Mouse (Mus musculus) ES-E14 (cell line): ENCODE measurements around the gene Egln1. TPM values are rescaled to one million over a fixed set of nuclear protein-coding genes. Genes with fewer than 3 reads are reported as not detected.

Experiments
- DNase-seq: peaks from one replicate; pipeline ENCODE4 v3.0.0-alpha.2; 2013; ENCODE audit warnings: low read depth, low spot score
- H3K27ac ChIP-seq: 2 replicates; pipeline ENCODE4 v1.5.1; 2012; ENCODE audit warnings: low read depth, mild to moderate bottlenecking, low read length, moderate library complexity, mixed read lengths; ENCODE audit not compliant: poor library complexity, insufficient read depth, severe bottlenecking
- H3K36me3 ChIP-seq: 2 replicates; pipeline ENCODE4 v1.6.1; 2012; ENCODE audit warnings: mild to moderate bottlenecking, low read length, moderate library complexity, mixed read lengths; ENCODE audit not compliant: control insufficient read depth, poor library complexity, insufficient read depth, severe bottlenecking
- H3K4me1 ChIP-seq, 2 experiments: fragments of 150-350 bp in 1 of 2; sonication (generic) in 1 of 2; 2 replicates each; pipeline ENCODE4 v1.6.1; 2012; ENCODE audit warnings: low read length in 2 of 2, mild to moderate bottlenecking in 1 of 2, mixed read lengths in 1 of 2; ENCODE audit not compliant: control insufficient read depth in 2 of 2, insufficient read depth in 2 of 2, poor library complexity in 1 of 2
- H3K4me3 ChIP-seq, 2 experiments: fragments of 150-350 bp in 1 of 2; sonication (generic) in 1 of 2; 2 replicates each; pipeline ENCODE4 v1.5.1; 2012; ENCODE audit warnings: low read length in 2 of 2, low read depth in 1 of 2, mild to moderate bottlenecking in 1 of 2, mixed read lengths in 1 of 2; ENCODE audit not compliant: insufficient read depth in 1 of 2, poor library complexity in 1 of 2, severe bottlenecking in 1 of 2
- H3K9ac ChIP-seq: 2 replicates; pipeline ENCODE4 v1.6.1; 2012; ENCODE audit warnings: low read depth, mild to moderate bottlenecking, low read length, mixed read lengths; ENCODE audit not compliant: poor library complexity, insufficient read depth, severe bottlenecking
- H3K9me3 ChIP-seq: fragments of 150-350 bp; sonication (generic); 2 replicates; pipeline ENCODE4 v1.6.1; 2012; ENCODE audit warnings: low read depth, mild to moderate bottlenecking, low read length; ENCODE audit not compliant: control insufficient read depth, insufficient read depth
- CHD2 ChIP-seq: IDR thresholded peaks from 2 replicates; pipeline ENCODE4 v1.6.1; 2014; ENCODE audit warnings: mild to moderate bottlenecking, low read depth, low read length, inconsistent platforms
- HCFC1 ChIP-seq: IDR thresholded peaks from 2 replicates; pipeline ENCODE4 v1.6.1; 2012; ENCODE audit warnings: low read length, inconsistent platforms, borderline replicate concordance; ENCODE audit not compliant: insufficient read depth
- MAFK ChIP-seq: IDR thresholded peaks from 2 replicates; pipeline ENCODE4 v1.6.1; 2014; ENCODE audit warnings: mild to moderate bottlenecking, low read depth, low read length, inconsistent platforms; ENCODE audit not compliant: insufficient read depth
- ZC3H11A ChIP-seq: IDR thresholded peaks from 2 replicates; pipeline ENCODE4 v1.6.1; 2012; ENCODE audit warnings: low read depth, mild to moderate bottlenecking, inconsistent platforms, low read length, borderline replicate concordance
- ZNF384 ChIP-seq: IDR thresholded peaks from 2 replicates; pipeline ENCODE4 v1.6.1; 2012; ENCODE audit warnings: low read depth, low read length, inconsistent platforms
- in situ Hi-C, 2 experiments: fragments of 600-800 bp; cut with MboI; formaldehyde crosslinking; loops; one replicate each; pipeline ENCODE4 v1.15.1; 2025; ENCODE audit warnings: low sequenced_read_pairs in 2 of 2, inconsistent platforms in 1 of 2; ENCODE audit not compliant: unreplicated experiment in 2 of 2
- total RNA-seq: library from RNA; depleted of rRNA; stranded (reverse); fragments of 300-350 nt; gene quantifications from 2 replicates; pipeline ENCODE4 v1.2.3, GENCODE M21; 2012

Egln1 gene
- total RNA-seq, 1 experiment, result 15.8 TPM

GRCm38 (mm10) chr8:124973221-124973620, 24.1 kb upstream of the Egln1 start:
- Histone ChIP-seq H3K36me3 (no peaks in the 10 kb centered on the region), H3K27ac (no peak overlapping the region; the same call in 1 of the 2 replicates), H3K9me3 (no peaks in the 10 kb centered on the region), H3K9ac (no peak overlapping the region), H3K4me1 (no peaks in the 10 kb centered on the region), H3K4me3 (no peak overlapping the region)
- no peak for TF ChIP-seq MAFK
- TF ChIP-seq ZNF384, result no peak
- no peak for TF ChIP-seq HCFC1
- no peak for TF ChIP-seq CHD2
- TF ChIP-seq ZC3H11A, result no peak
- in situ Hi-C loops, result no loop called here
- no peak for DNase-seq

GRCm38 (mm10) chr8:124970312-124970933, 21.3 kb upstream of the Egln1 start:
- no peak for TF ChIP-seq ZC3H11A
- H3K4me3 ChIP-seq, result no peak overlapping the region

GRCm38 (mm10) chr8:124964966-124965365, 15.8 kb upstream of the Egln1 start:
- Histone ChIP-seq H3K9me3 (no peaks in the 10 kb centered on the region), H3K36me3 (no peaks in the 10 kb centered on the region), H3K4me3 (no peak overlapping the region), H3K27ac (no peak overlapping the region), H3K4me1 (no peaks in the 10 kb centered on the region), H3K9ac (no peak overlapping the region)
- no peak for DNase-seq
- in situ Hi-C loops, result no loop called here
- TF ChIP-seq ZNF384, result no peak
- TF ChIP-seq MAFK, result no peak
- no peak for TF ChIP-seq HCFC1
- no peak for TF ChIP-seq ZC3H11A
- no peak for TF ChIP-seq CHD2

More at GRCm38 (mm10) chr8:124970312-124970933, 21.3 kb upstream of the Egln1 start:
- H3K9me3 ChIP-seq, result no peaks in the 10 kb centered on the region
- no peaks in the 10 kb centered on the region for H3K36me3 ChIP-seq
- H3K27ac ChIP-seq, result no peak overlapping the region
- no peak for DNase-seq
- in situ Hi-C loops, result no loop called here
- no peaks in the 10 kb centered on the region for H3K4me1 ChIP-seq
- H3K9ac ChIP-seq, result no peak overlapping the region

GRCm38 (mm10) chr8:124963246-124963645, 14.1 kb upstream of the Egln1 start:
- in situ Hi-C loops, result no loop called here
- no peaks in the 10 kb centered on the region for H3K36me3 ChIP-seq
- DNase-seq, result no peak
- TF ChIP-seq CHD2 (no peak), HCFC1 (no peak), ZC3H11A (no peak), MAFK (no peak), ZNF384 (no peak)
- H3K4me3 ChIP-seq, result no peak overlapping the region
- no peak overlapping the region for H3K27ac ChIP-seq
- H3K9me3 ChIP-seq, result no peaks in the 10 kb centered on the region
- no peak overlapping the region for H3K9ac ChIP-seq
- H3K4me1 ChIP-seq, result no peaks in the 10 kb centered on the region

- Histone ChIP-seq H3K4me1 (no peaks in the 10 kb centered on the region), H3K9ac (no peak overlapping the region), H3K9me3 (no peaks in the 10 kb centered on the region), H3K4me3 (no peak overlapping the region), H3K27ac (no peak overlapping the region), H3K36me3 (no peaks in the 10 kb centered on the region)
- TF ChIP-seq MAFK, result no peak
- no peak for TF ChIP-seq ZC3H11A
- no peak for TF ChIP-seq ZNF384
- no peak for TF ChIP-seq HCFC1
- TF ChIP-seq CHD2, result no peak
- in situ Hi-C loops, result no loop called here
- no peak for DNase-seq
Observed at GRCm38 (mm10) chr8:124960226-124960880, 11.2 kb upstream of the Egln1 start.
